Mouse (Mus musculus) lung, postnatal 0 days (tissue): ENCODE measurements at regions not wholly inside any gene's neighbourhood (a gene's known extent, or its start where the extent isn't known, plus 50 kb on each side); places are given as distances from the start of the nearest gene placed in this dataset.

ENCODE experiments used
- ATAC-seq: fragments of 200-750 bp; cut with Nextera tagmentation; 2 replicates; pipeline ENCODE4 v1.8.0; 2017; ENCODE audit warnings: moderate library complexity
- DNase-seq: peaks from one replicate; pipeline ENCODE4 v3.0.0-alpha.2; 2016; ENCODE audit warnings: low spot score
- H3K27ac ChIP-seq: fragments of 300-500 bp; sonication (generic); 2 replicates; pipeline ENCODE4 v1.5.1; 2014; ENCODE audit warnings: antibody characterized with exemption, mild to moderate bottlenecking, low read length, mixed read lengths
- H3K27me3 ChIP-seq: fragments of 300-500 bp; sonication (generic); replicated peaks from 2 replicates; pipeline ENCODE4 v1.6.1; 2014; ENCODE audit warnings: low read length, mixed read lengths; ENCODE audit not compliant: insufficient read depth
- H3K36me3 ChIP-seq: fragments of 300-500 bp; sonication (generic); 2 replicates; pipeline ENCODE4 v1.6.1; 2014; ENCODE audit warnings: low read length, mixed read lengths; ENCODE audit not compliant: insufficient read depth
- H3K4me1 ChIP-seq: fragments of 300-500 bp; sonication (generic); 2 replicates; pipeline ENCODE4 v1.6.1; 2014; ENCODE audit warnings: antibody characterized with exemption, low read depth, low read length, mixed read lengths; ENCODE audit not compliant: insufficient read depth
- H3K4me2 ChIP-seq: fragments of 300-500 bp; sonication (generic); replicated peaks from 2 replicates; pipeline ENCODE4 v1.6.1; 2014; ENCODE audit warnings: low read depth, mild to moderate bottlenecking, low read length, moderate library complexity, mixed read lengths
- H3K4me3 ChIP-seq: fragments of 300-500 bp; sonication (generic); 2 replicates; pipeline ENCODE4 v1.5.1; 2014; ENCODE audit warnings: low read depth, low read length
- H3K9ac ChIP-seq: fragments of 300-500 bp; sonication (generic); replicated peaks from 2 replicates; pipeline ENCODE4 v1.6.1; 2014; ENCODE audit warnings: low read depth, mild to moderate bottlenecking
- H3K9me3 ChIP-seq: fragments of 300-500 bp; sonication (generic); 2 replicates; pipeline ENCODE4 v1.6.1; 2016; ENCODE audit warnings: low read length, mixed read lengths
- CTCF ChIP-seq: IDR thresholded peaks from 2 replicates; pipeline ENCODE4 v1.5.1; 2016; ENCODE audit warnings: antibody characterized with exemption, mild to moderate bottlenecking
- EP300 ChIP-seq: IDR thresholded peaks from 2 replicates; pipeline ENCODE4 v1.6.1; 2016; ENCODE audit warnings: antibody characterized with exemption, mild to moderate bottlenecking, control low read depth
- WGBS: fragments of 180-500 bp; shearing (Covaris S2); extraction: QIAGEN DNeasy Blood & Tissue Kit; methylation state at CpG from one replicate; pipeline ENCODE4 v1.1.7; 2014; 5-methylcytosine and 5-hydroxymethylcytosine counted together

- H3K9me3 ChIP-seq: no peaks in the 10 kb centered on the region
- ATAC-seq: no peak
- peak; percentile 23 for TF ChIP-seq CTCF
- no peak for TF ChIP-seq EP300
- H3K27ac ChIP-seq: no peak overlapping the region
- no peaks in the 10 kb centered on the region for H3K4me1 ChIP-seq
- H3K4me2 ChIP-seq: no peak overlapping the region
- 67% methylated on average over 2 of the region's 2 CpGs for WGBS
- H3K36me3 ChIP-seq: no peaks in the 10 kb centered on the region
- no peak overlapping the region for H3K9ac ChIP-seq
- no peak for DNase-seq
- H3K4me3 ChIP-seq: no peak overlapping the region
- H3K27me3 ChIP-seq: no peaks in the 10 kb centered on the region
Measured at GRCm38 (mm10) chr7:124784995-124785394, 659.5 kb upstream of the Kdm8 start.

DNA sequence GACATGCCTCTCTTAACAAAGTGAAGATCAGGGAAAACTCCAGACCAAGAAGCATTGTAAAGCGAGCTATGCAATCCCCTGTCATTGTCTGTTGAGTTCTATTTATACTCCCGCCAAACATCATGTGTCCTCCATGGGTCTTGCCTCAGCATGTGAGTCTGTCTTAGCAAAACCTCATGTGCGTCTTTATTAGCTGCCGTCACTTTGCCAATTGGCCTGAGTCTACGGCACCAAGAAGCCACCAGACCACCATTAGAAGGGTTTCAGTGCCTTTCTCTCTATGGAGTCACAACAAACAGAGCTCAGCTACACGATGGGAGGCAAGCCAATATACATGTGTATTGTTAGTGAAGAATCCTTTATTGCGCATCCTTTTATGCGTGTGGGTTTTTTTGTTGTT lies 658.6 kb upstream of the Kdm8 start:
- WGBS: 90% methylated on average over 8 of the region's 8 CpGs
- ATAC-seq: no peak

GRCm38 (mm10) chr7:124788781-124789180 lies 655.7 kb upstream of the Kdm8 start:
- Histone ChIP-seq H3K4me3 (no peak overlapping the region), H3K27me3 (no peaks in the 10 kb centered on the region), H3K9me3 (no peaks in the 10 kb centered on the region), H3K4me1 (no peaks in the 10 kb centered on the region), H3K27ac (no peak overlapping the region), H3K4me2 (no peak overlapping the region), H3K9ac (no peak overlapping the region), H3K36me3 (no peaks in the 10 kb centered on the region)
- no peak for ATAC-seq
- TF ChIP-seq CTCF (no peak), EP300 (no peak)
- 69% methylated on average over 3 of the region's 3 CpGs for WGBS
- no peak for DNase-seq

More for the DNA sequence above, 658.6 kb upstream of the Kdm8 start:
- no peaks in the 10 kb centered on the region for H3K4me1 ChIP-seq
- no peak overlapping the region for H3K27ac ChIP-seq
- no peak for TF ChIP-seq CTCF
- TF ChIP-seq EP300: no peak
- H3K9ac ChIP-seq: no peak overlapping the region
- H3K4me2 ChIP-seq: no peak overlapping the region
- H3K4me3 ChIP-seq: no peak overlapping the region
- no peaks in the 10 kb centered on the region for H3K36me3 ChIP-seq
- no peak for DNase-seq
- H3K9me3 ChIP-seq: no peaks in the 10 kb centered on the region
- no peaks in the 10 kb centered on the region for H3K27me3 ChIP-seq

DNA sequence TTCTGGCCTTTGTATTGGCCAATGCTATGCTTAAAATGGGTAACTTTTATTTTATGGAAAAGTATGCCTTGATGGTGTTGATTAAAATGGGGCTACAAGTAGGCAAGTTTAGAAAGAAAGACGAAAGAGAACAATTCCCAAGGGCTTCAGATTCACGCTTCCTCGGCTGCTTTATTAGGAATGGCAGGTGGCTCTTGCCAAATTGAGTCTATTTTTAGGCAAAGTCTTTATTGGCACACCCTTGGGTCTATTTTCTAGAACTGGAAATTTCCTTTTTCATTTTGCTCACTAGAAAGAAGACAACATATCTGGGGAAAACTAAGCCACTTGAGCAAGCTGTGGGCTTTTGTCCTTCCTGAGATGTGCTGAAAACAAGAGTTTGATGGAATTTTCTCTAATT lies 641.4 kb upstream of the Kdm8 start:
- Histone ChIP-seq H3K4me3 (no peak overlapping the region), H3K9me3 (no peaks in the 10 kb centered on the region), H3K27ac (no peak overlapping the region), H3K4me2 (no peak overlapping the region), H3K36me3 (no peaks in the 10 kb centered on the region), H3K27me3 (no peaks in the 10 kb centered on the region), H3K4me1 (no peaks in the 10 kb centered on the region), H3K9ac (no peak overlapping the region)
- DNase-seq (no peak), ATAC-seq (no peak)
- WGBS: 81% methylated on average over 3 of the region's 3 CpGs
- TF ChIP-seq CTCF: no peak
- no peak for TF ChIP-seq EP300

DNA sequence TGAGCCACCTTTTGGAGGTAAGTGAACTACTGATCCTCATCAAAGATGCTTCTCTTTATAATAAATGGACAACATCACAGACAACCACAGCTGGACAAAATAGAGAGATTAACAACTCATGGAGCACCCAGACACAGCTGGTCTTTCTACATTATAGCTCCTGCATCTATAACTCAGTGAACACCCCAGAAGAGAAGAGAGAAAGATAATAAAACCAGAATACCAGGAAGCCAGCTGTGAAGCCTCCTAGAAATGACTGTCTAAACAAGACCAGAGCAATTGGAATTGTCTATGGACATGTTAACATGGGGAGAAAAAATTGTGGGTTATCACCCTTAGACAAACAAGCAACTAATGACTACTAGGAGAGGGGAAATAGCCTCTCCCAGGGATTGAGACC lies 609.8 kb upstream of the Kdm8 start:
- Histone ChIP-seq H3K4me2 (no peak overlapping the region), H3K9me3 (no peaks in the 10 kb centered on the region), H3K9ac (no peak overlapping the region), H3K27ac (no peak overlapping the region), H3K27me3 (no peaks in the 10 kb centered on the region), H3K4me1 (no peaks in the 10 kb centered on the region), H3K36me3 (no peaks in the 10 kb centered on the region), H3K4me3 (no peak overlapping the region)
- no peak for TF ChIP-seq EP300
- no peak for TF ChIP-seq CTCF
- no peak for ATAC-seq
- DNase-seq: no peak

DNA sequence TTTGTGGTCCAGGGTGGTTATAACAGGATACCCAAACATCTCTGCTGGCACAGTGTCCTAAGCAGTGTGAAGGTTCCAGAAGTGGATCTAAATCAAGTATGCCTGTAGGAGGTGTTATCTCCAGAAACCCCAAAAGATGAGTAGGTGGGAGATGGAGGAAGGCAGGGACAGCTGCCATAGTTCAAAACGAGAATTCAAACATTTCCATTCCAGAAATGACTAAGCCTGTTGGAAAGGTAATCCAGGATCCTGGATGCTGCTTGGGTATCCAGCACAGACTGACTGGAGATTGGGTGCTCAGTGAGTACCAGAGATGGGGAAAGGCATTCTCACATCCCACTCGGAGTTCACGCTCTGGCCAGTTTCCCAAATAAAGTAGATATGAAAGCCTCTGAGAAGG lies 607.9 kb upstream of the Kdm8 start:
- no peaks in the 10 kb centered on the region for H3K9me3 ChIP-seq
- H3K9ac ChIP-seq: no peak overlapping the region
- no peak overlapping the region for H3K27ac ChIP-seq
- H3K4me2 ChIP-seq: no peak overlapping the region
- no peaks in the 10 kb centered on the region for H3K27me3 ChIP-seq
- ATAC-seq (no peak), DNase-seq (no peak)
- 78% methylated on average over 3 of the region's 3 CpGs for WGBS
- H3K4me1 ChIP-seq: no peaks in the 10 kb centered on the region
- no peak overlapping the region for H3K4me3 ChIP-seq
- no peaks in the 10 kb centered on the region for H3K36me3 ChIP-seq
- TF ChIP-seq CTCF (no peak), EP300 (no peak)

DNA sequence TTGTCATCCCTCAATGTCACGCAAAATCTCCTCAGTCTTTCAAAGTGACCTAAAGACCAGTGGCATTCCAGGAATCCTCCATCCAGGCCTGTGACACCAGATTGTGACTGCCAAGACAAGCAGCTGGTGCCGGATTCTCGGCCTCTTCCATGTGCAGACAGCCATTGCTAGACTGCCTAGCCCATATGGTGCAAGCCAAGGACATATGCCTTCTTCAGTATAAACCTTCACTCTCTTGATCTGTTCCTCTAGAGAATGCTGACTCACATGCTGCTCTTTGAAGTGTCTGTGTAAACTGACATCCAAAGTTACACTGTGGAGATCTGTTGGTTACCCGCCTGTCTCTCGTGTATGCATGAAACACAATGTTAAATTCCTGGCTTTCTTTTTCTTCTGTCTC lies 589.4 kb upstream of the Kdm8 start:
- DNase-seq (peak; percentile 36), ATAC-seq (peak; percentile 21; the same call in 1 of the 2 replicates)
- H3K4me3 ChIP-seq: no peak overlapping the region
- H3K4me1 ChIP-seq: no peaks in the 10 kb centered on the region
- H3K27ac ChIP-seq: no peak overlapping the region
- H3K4me2 ChIP-seq: no peak overlapping the region
- H3K36me3 ChIP-seq: no peaks in the 10 kb centered on the region
- TF ChIP-seq EP300 (no peak), CTCF (no peak)
- H3K27me3 ChIP-seq: no peaks in the 10 kb centered on the region
- WGBS: 69% methylated on average over 5 of the region's 5 CpGs
- no peaks in the 10 kb centered on the region for H3K9me3 ChIP-seq
- H3K9ac ChIP-seq: no peak overlapping the region
